10 mouse cellular contexts compared by ENCODE assay signal in the genomic region with DNA sequence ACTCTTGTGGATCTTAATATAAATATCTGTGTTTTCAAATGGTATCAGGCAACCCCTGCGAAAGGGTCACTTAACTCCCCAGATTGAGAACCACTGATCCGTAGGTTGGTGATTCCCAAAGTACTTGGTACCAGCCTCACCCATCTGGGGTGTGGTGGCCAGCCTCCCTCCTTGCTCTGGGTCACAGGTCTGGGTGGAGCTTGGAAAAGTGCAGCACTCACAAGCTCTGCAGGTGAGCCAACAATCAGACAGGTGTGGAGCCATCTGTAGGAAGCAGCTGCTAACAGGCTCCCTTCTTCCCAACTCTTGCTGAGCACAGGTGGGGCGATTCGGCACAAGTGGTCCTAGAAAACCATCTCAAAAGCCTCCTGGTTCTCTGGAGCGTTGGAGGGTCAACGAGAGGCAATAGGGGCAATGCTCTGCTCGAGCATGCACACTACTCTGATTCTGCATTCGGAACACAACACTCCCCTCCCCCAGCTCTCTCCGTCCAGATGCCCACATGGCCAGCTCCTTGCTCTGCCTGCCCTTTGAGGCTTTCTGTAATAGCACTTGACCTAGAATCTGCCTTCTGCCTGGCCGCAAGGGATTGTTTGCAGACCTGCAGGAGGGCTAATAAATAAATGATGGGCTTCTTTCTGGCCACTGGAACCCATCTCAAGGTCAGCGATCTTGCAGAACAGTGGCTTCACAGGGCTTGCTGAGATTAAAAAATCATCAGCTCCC. TPM values are rescaled to one million over a fixed set of nuclear protein-coding genes. Genes with fewer than 3 reads are reported as not detected.
DNase-seq lines count a peak whose midpoint lies in the region; ATAC-seq lines count a peak whose summit lies in the region.
"Had no signal": no experiment of that assay in that cellular context is flagged by ENCODE, and none has a peak within 500 bp of the region (broad histone marks: within the 10 kb centered on the region; RNA-seq: fewer than 3 reads in every experiment).

No protein-coding gene starts in this region.

- no peak overlapping the region for H3K9ac ChIP-seq in midbrain, embryonic 11.5 days (ENCODE audit: low read length)
- no peak overlapping the region for H3K9ac ChIP-seq in kidney, embryonic 14.5 days (ENCODE audit: low read depth, low read length)
- H3K9ac ChIP-seq: limb, embryonic 15.5 days had no signal

- H3K9me3 ChIP-seq in hindbrain, embryonic 10.5 days: no peaks in the 10 kb centered on the region
- no peaks in the 10 kb centered on the region for H3K9me3 ChIP-seq in midbrain, embryonic 11.5 days (ENCODE audit: control insufficient read depth, low read length)
- H3K9me3 ChIP-seq in kidney, embryonic 14.5 days (ENCODE audit: control insufficient read depth, low read length): no peaks in the 10 kb centered on the region
- H3K9me3 ChIP-seq: limb, embryonic 15.5 days had no signal

- H3K4me2 ChIP-seq in midbrain, embryonic 11.5 days: no peak overlapping the region
- H3K4me2 ChIP-seq in kidney, embryonic 14.5 days (replicated peaks; ENCODE audit: low read depth, low read length): no peak overlapping the region
- H3K4me2 ChIP-seq: limb, embryonic 15.5 days had no signal

- H3K36me3 ChIP-seq in hindbrain, embryonic 10.5 days: no peaks in the 10 kb centered on the region
- no peaks in the 10 kb centered on the region for H3K36me3 ChIP-seq in midbrain, embryonic 11.5 days (ENCODE audit: control insufficient read depth, insufficient read depth, low read length)
- no peaks in the 10 kb centered on the region for H3K36me3 ChIP-seq in kidney, embryonic 14.5 days (ENCODE audit: control insufficient read depth, insufficient read depth, low read length)
- H3K36me3 ChIP-seq: limb, embryonic 15.5 days had no signal

- peak overlapping the region; percentile 54 for H3K27ac ChIP-seq in hindbrain, embryonic 10.5 days
- no peak overlapping the region; the same call in 1 of the 2 replicates for H3K27ac ChIP-seq in midbrain, embryonic 11.5 days (ENCODE audit: low read depth, low read length)
- no peak overlapping the region for H3K27ac ChIP-seq in kidney, embryonic 14.5 days (ENCODE audit: low read depth, low read length)
- H3K27ac ChIP-seq: limb, embryonic 15.5 days had no signal

- WGBS in hindbrain, embryonic 10.5 days: 56% methylated on average over 11 of the region's 11 CpGs
- WGBS in midbrain, embryonic 11.5 days: 60% methylated on average over 11 of the region's 11 CpGs
- 51% methylated on average over 11 of the region's 11 CpGs for WGBS in kidney, embryonic 14.5 days

- peak; percentile 63 for DNase-seq in embryo, embryonic 10 days (ENCODE audit: low spot score)
- DNase-seq in embryo, embryonic 9.5 days (ENCODE audit: extremely low spot score): no peak
- DNase-seq in hindbrain, embryonic 10.5 days (ENCODE audit: low spot score): peak; percentile 52
- no peak for DNase-seq in midbrain, embryonic 11.5 days (ENCODE audit: low spot score, missing footprints)
- DNase-seq in retina, postnatal 1 day: peak; percentile 87
- DNase-seq in kidney, adult 18-20 months: no peak
- no peak for DNase-seq in B cell, adult 2 months
- DNase-seq: lung, postnatal 36 days had no signal

- H3K4me3 ChIP-seq in hindbrain, embryonic 10.5 days: no peak overlapping the region
- H3K4me3 ChIP-seq in midbrain, embryonic 11.5 days (ENCODE audit: low read depth, low read length): no peak overlapping the region
- no peak overlapping the region for H3K4me3 ChIP-seq in kidney, embryonic 14.5 days (ENCODE audit: low read length)
- H3K4me3 ChIP-seq: limb, embryonic 15.5 days had no signal

- H3K27me3 ChIP-seq in hindbrain, embryonic 10.5 days (ENCODE audit: insufficient read depth, poor library complexity, severe bottlenecking): no peaks in the 10 kb centered on the region
- H3K27me3 ChIP-seq in midbrain, embryonic 11.5 days (ENCODE audit: control insufficient read depth, insufficient read depth, low read length): no peaks in the 10 kb centered on the region
- no peaks in the 10 kb centered on the region for H3K27me3 ChIP-seq in kidney, embryonic 14.5 days (ENCODE audit: control insufficient read depth, insufficient read depth, low read length)
- H3K27me3 ChIP-seq: limb, embryonic 15.5 days had no signal

- H3K4me1 ChIP-seq in hindbrain, embryonic 10.5 days (replicated peaks): peaks cover 37% of the 10 kb centered on the region
- peaks cover 12% of the 10 kb centered on the region for H3K4me1 ChIP-seq in midbrain, embryonic 11.5 days (ENCODE audit: control insufficient read depth, insufficient read depth, low read length)
- H3K4me1 ChIP-seq in kidney, embryonic 14.5 days (ENCODE audit: control insufficient read depth, insufficient read depth, low read length): 0 out of 2 replicates have a peak, but pooled peaks cover 4% of the 10 kb centered on the region

- ATAC-seq in midbrain, embryonic 11.5 days (ENCODE audit: low FRiP score): peak; percentile 69; the same call in 1 of the 2 replicates
- no peak for ATAC-seq in kidney, embryonic 14.5 days (ENCODE audit: low FRiP score, low TSS enrichment)

RNA-seq across cellular contexts. Expression of a gene that starts 58.2 kb away (rescaled TPM):
- 16.5 and 19.7 TPM in 2 replicates for polyA plus RNA-seq in hindbrain, embryonic 10.5 days (2016; fragmentation: Nextera tagmentation; extraction: Ambion mirVana)
- polyA plus RNA-seq in midbrain, embryonic 11.5 days (2014; fragmentation: Nextera tagmentation; extraction: Ambion mirVana): 19.4 and 22.4 TPM in 2 replicates
- polyA plus RNA-seq in kidney, embryonic 14.5 days (2014; fragmentation: Nextera tagmentation; extraction: Ambion mirVana): 9.3 and 25.3 TPM in 2 replicates

Comparison
In these comparisons a context has a peak if more than half of its experiments do, and no peak if none do; other contexts are left out.
1. DNase-seq: peak in embryo, embryonic 10 days (single experiment), hindbrain, embryonic 10.5 days (single experiment) and retina, postnatal 1 day (single experiment); none in embryo, embryonic 9.5 days (single experiment), midbrain, embryonic 11.5 days (single experiment), kidney, adult 18-20 months (single experiment) and B cell, adult 2 months (0 of 2).